Mouse (Mus musculus): ENCODE measurements around the gene Rho. TPM values are rescaled to one million over a fixed set of nuclear protein-coding genes. Genes with fewer than 3 reads are reported as not detected.

The Rho gene
- total and polyA plus RNA-seq, 3 experiments = 0.11 TPM; not detected in 2

GRCm38 (mm10) chr6:115938011-115938410, 6.5 kb downstream of the Rho start:
- H3K4me3 ChIP-seq (ENCODE audit: control insufficient read depth in 1 of 2, insufficient read depth in 1 of 2, low read depth in 2 of 2, low read length in 2 of 2) = no peak overlapping the region
- H3K27ac ChIP-seq (ENCODE audit: control insufficient read depth, low read depth, low read length) = no peak overlapping the region
- H3K79me2 ChIP-seq (ENCODE audit: control insufficient read depth, insufficient read depth, low read length, poor library complexity) = no peaks in the 10 kb centered on the region
- H3K36me3 ChIP-seq (ENCODE audit: control insufficient read depth in 1 of 2, insufficient read depth in 2 of 2, low read length in 2 of 2) = peaks cover 0 to 9% of the 10 kb centered on the region in 2 experiments; a peak in 2 of 4 replicates
- no peak overlapping the region for H3K9ac ChIP-seq (ENCODE audit: control insufficient read depth, low read depth, low read length, poor library complexity, severe bottlenecking)
- no peaks in the 10 kb centered on the region for H3K9me3 ChIP-seq (replicated peaks; ENCODE audit: insufficient read depth, low read length)
- TF ChIP-seq KAT2A (conservative IDR thresholded peaks at IDR 0.05; ENCODE audit: low read depth, low read length) (no peak), USF2 (IDR thresholded peaks at IDR 0.05; ENCODE audit: borderline replicate concordance in 1 of 2, insufficient read depth in 1 of 2, low read depth in 1 of 2, low read length in 2 of 2) (no peak), NELFE (IDR thresholded peaks at IDR 0.05; ENCODE audit: low read depth, low read length) (no peak), POLR2AphosphoS2 (IDR thresholded peaks at IDR 0.05; ENCODE audit: low read length) (no peak), ZMIZ1 (IDR thresholded peaks at IDR 0.05; ENCODE audit: low read depth, low read length) (no peak), GABPA (IDR thresholded peaks at IDR 0.05; ENCODE audit: low read depth, low read length) (no peak), CHD1 (IDR thresholded peaks at IDR 0.05; ENCODE audit: low read depth, low read length) (no peak), MAX (IDR thresholded peaks at IDR 0.05; ENCODE audit: low read length) (no peak), BHLHE40 (IDR thresholded peaks at IDR 0.05; ENCODE audit: borderline replicate concordance, low read depth, low read length) (no peak), CHD2 (IDR thresholded peaks at IDR 0.05; ENCODE audit: low read length) (no peak), ETS1 (IDR thresholded peaks at IDR 0.05; ENCODE audit: low read depth, low read length) (no peak), TAL1 (IDR thresholded peaks at IDR 0.05; ENCODE audit: low read length) (no peak), SMC3 (IDR thresholded peaks at IDR 0.05; ENCODE audit: low read depth, low read length) (no peak)
- DNase-seq (ENCODE audit: low read depth, low spot score) = no peak
- H3K27me3 ChIP-seq (ENCODE audit: control insufficient read depth in 1 of 2, insufficient read depth in 2 of 2, low read length in 2 of 2) = no peaks in the 10 kb centered on the region
- H3K4me1 ChIP-seq (ENCODE audit: control insufficient read depth in 1 of 2, insufficient read depth in 2 of 2, low read length in 2 of 2) = peaks cover 2 to 11% of the 10 kb centered on the region in 2 experiments

DNA sequence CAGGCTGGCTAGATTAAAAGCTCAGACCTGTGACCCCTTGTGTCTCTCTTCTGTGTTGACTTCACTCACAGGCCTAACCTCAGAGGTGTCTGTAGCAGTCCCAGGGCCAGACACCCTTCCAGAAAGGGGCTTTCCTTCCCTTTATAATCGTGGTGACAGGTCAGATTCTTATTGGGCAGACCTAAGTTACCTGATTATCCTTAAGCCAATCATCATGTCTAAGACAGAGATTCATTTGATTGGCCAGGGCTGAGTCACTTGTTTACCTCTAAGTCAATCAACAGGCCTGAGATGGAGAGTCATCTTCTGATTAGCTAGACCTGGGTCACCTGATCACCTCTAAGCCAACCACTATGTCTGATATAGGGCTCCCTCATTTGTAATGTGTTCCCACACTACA, 7.2 kb downstream of the Rho start:
- Histone ChIP-seq H3K36me3 (ENCODE audit: control insufficient read depth in 1 of 2, insufficient read depth in 2 of 2, low read length in 2 of 2) (peaks cover 0 to 11% of the 10 kb centered on the region in 2 experiments; a peak in 2 of 4 replicates), H3K4me3 (ENCODE audit: control insufficient read depth in 1 of 2, insufficient read depth in 1 of 2, low read depth in 2 of 2, low read length in 2 of 2) (no peak overlapping the region), H3K4me1 (ENCODE audit: control insufficient read depth in 1 of 2, insufficient read depth in 2 of 2, low read length in 2 of 2) (peaks cover 2 to 19% of the 10 kb centered on the region in 2 experiments), H3K9me3 (replicated peaks; ENCODE audit: insufficient read depth, low read length) (no peaks in the 10 kb centered on the region), H3K27ac (ENCODE audit: control insufficient read depth, low read depth, low read length) (no peak overlapping the region), H3K9ac (ENCODE audit: control insufficient read depth, low read depth, low read length, poor library complexity, severe bottlenecking) (no peak overlapping the region), H3K27me3 (ENCODE audit: control insufficient read depth in 1 of 2, insufficient read depth in 2 of 2, low read length in 2 of 2) (no peaks in the 10 kb centered on the region), H3K79me2 (ENCODE audit: control insufficient read depth, insufficient read depth, low read length, poor library complexity) (no peaks in the 10 kb centered on the region)
- TF ChIP-seq MAX (IDR thresholded peaks at IDR 0.05; ENCODE audit: low read length) (no peak), USF1 (IDR thresholded peaks at IDR 0.05; ENCODE audit: low read depth, low read length) (peak; percentile 36; the same call in 1 of the 2 replicates), JUND (IDR thresholded peaks at IDR 0.05; ENCODE audit: low read depth, low read length) (no peak), NELFE (IDR thresholded peaks at IDR 0.05; ENCODE audit: low read depth, low read length) (no peak), RCOR1 (IDR thresholded peaks at IDR 0.05; ENCODE audit: low read depth, low read length) (no peak)
- peak; percentile 50 for DNase-seq (ENCODE audit: low read depth, low spot score)
